In genomic region chr9:21992227-21992626, GRCm38 (mm10) we compare ENCODE assay signal across 21 mouse cellular contexts. TPM values are rescaled to one million over a fixed set of nuclear protein-coding genes. Genes with fewer than 3 reads are reported as not detected.
"Had no signal": no experiment of that assay in that cellular context is flagged by ENCODE, and none has a peak within 500 bp of the region (broad histone marks: within the 10 kb centered on the region; RNA-seq: fewer than 3 reads in every experiment).

No protein-coding gene starts in this region.

- H3K36me3 ChIP-seq: midbrain, embryonic 10.5 days; midbrain, embryonic 12.5 days; neural tube, embryonic 13.5 days; neural tube, embryonic 15.5 days had no signal

- H3K27ac ChIP-seq: midbrain, embryonic 10.5 days; midbrain, embryonic 12.5 days; neural tube, embryonic 13.5 days; neural tube, embryonic 15.5 days had no signal

- H3K9me3 ChIP-seq: midbrain, embryonic 10.5 days; midbrain, embryonic 12.5 days; neural tube, embryonic 13.5 days; neural tube, embryonic 15.5 days had no signal

- ATAC-seq: midbrain, embryonic 16.5 days had no signal

- H3K4me3 ChIP-seq: midbrain, embryonic 10.5 days; midbrain, embryonic 12.5 days; myocyte; neural tube, embryonic 13.5 days; neural tube, embryonic 15.5 days had no signal

- DNase-seq: lung, embryonic 14.5 days; lung, postnatal 10 days; lung, postnatal 4 days; midbrain, embryonic 14.5 days; retina, postnatal 1 day; right cerebral cortex, adult 18-20 months; right cerebral cortex, postnatal 25 days; right cerebral cortex, postnatal 4 days; spleen, adult 18-20 months; thymus, adult 18-20 months; thymus, postnatal 14 days; thymus, postnatal 36 days had no signal

- H3K4me2 ChIP-seq: lung, embryonic 14.5 days; midbrain, embryonic 12.5 days; neural tube, embryonic 13.5 days; neural tube, embryonic 15.5 days had no signal

- H3K9ac ChIP-seq: lung, embryonic 14.5 days; midbrain, embryonic 12.5 days; neural tube, embryonic 13.5 days; neural tube, embryonic 15.5 days had no signal

RNA-seq across cellular contexts. Expression of gene Rgl3, which starts 3.0 kb away (rescaled TPM):
- total RNA-seq: megakaryocyte, adult 5-6 weeks; megakaryocyte-erythroid progenitor cell, adult 5-6 weeks had no signal

RNA-seq across cellular contexts. Expression of gene Ccdc151, which starts 10.2 kb away (rescaled TPM):
- total RNA-seq: megakaryocyte, adult 5-6 weeks; megakaryocyte-erythroid progenitor cell, adult 5-6 weeks had no signal
- polyA plus RNA-seq: small intestine, adult 2 months had no signal
